Comparison of ENCODE assay signal across 8 mouse cellular contexts in the genomic region with DNA sequence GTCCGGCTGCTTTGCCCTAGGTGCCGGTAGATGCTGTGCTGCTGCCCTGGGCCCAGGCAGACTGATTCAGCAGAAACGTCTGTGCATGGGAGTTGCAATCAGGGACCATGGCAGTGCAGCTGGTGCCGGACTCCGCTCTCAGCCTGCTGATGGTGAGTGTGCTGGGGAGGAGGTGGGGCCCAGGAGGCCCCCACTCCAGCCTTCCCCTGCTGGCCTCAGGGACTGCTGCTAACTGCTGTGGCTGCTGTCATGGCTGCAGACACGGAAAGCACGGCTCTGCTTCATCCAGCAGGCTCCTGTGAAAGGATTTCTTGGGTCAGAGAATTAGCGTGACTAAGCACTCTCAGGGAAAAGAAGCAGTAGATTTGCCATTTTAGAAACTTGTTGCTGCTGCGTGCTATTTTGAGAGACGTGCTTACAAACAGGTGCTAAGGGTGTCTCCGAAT. TPM values are rescaled to one million over a fixed set of nuclear protein-coding genes. Genes with fewer than 3 reads are reported as not detected.
A peak's percentile ranks its signal among the peaks of the same experiment; 100 is the strongest.
DNase-seq lines count a peak whose midpoint lies in the region; ATAC-seq and TF ChIP-seq lines count a peak whose summit lies in the region.

No protein-coding gene starts in this region.

- H3K4me3 ChIP-seq in forebrain, postnatal 0 days (ENCODE audit: low read depth, low read length): peak overlapping the region; percentile 49
- no peak overlapping the region for H3K4me3 ChIP-seq in liver, embryonic 12.5 days

- peak; percentile 7 for DNase-seq in gastrocnemius, postnatal 14 days
- no peak for DNase-seq in gastrocnemius, postnatal 36 days
- DNase-seq in cerebellum, adult 18-20 months: peak; percentile 9 to 23
- DNase-seq in forebrain, postnatal 0 days: peak; percentile 65
- DNase-seq in layer of hippocampus, postnatal 10 days (ENCODE audit: low spot score in 2 of 2): peak; percentile 52 to 57
- peak; percentile 42 for DNase-seq in neural tube, embryonic 10.5 days (ENCODE audit: extremely low spot score, low spot score)
- no peak for DNase-seq in thymus, adult 18-20 months

- H3K27me3 ChIP-seq in forebrain, postnatal 0 days (ENCODE audit: insufficient read depth, low read length): no peaks in the 10 kb centered on the region
- no peaks in the 10 kb centered on the region for H3K27me3 ChIP-seq in liver, embryonic 12.5 days (replicated peaks)

- H3K27ac ChIP-seq in forebrain, postnatal 0 days (ENCODE audit: low read depth, low read length): peak overlapping the region; percentile 84
- H3K27ac ChIP-seq in liver, embryonic 12.5 days: no peak overlapping the region

- H3K36me3 ChIP-seq in forebrain, postnatal 0 days (ENCODE audit: insufficient read depth): no peaks in the 10 kb centered on the region
- H3K36me3 ChIP-seq in liver, embryonic 12.5 days: no peaks in the 10 kb centered on the region

- 27% methylated on average over 11 of the region's 11 CpGs for WGBS in forebrain, postnatal 0 days
- 57% methylated on average over 11 of the region's 11 CpGs for WGBS in liver, embryonic 12.5 days (ENCODE audit: insufficient replicate concordance)

- peak overlapping the region; percentile 66 for H3K9ac ChIP-seq in forebrain, postnatal 0 days
- no peak overlapping the region for H3K9ac ChIP-seq in liver, embryonic 12.5 days

- H3K4me2 ChIP-seq in forebrain, postnatal 0 days (ENCODE audit: low read depth): peak overlapping the region; percentile 56
- H3K4me2 ChIP-seq in liver, embryonic 12.5 days: no peak overlapping the region

- TF ChIP-seq CTCF in forebrain, postnatal 0 days (IDR thresholded peaks at IDR 0.05; ENCODE audit: low read depth): no peak

- H3K4me1 ChIP-seq in forebrain, postnatal 0 days (ENCODE audit: insufficient read depth): peaks cover 7% of the 10 kb centered on the region; the same call in 1 of the 2 replicates
- H3K4me1 ChIP-seq in liver, embryonic 12.5 days: no peaks in the 10 kb centered on the region

- no peaks in the 10 kb centered on the region for H3K9me3 ChIP-seq in forebrain, postnatal 0 days (ENCODE audit: low read length)
- no peaks in the 10 kb centered on the region for H3K9me3 ChIP-seq in liver, embryonic 12.5 days (replicated peaks)

- ATAC-seq in forebrain, postnatal 0 days: peak; percentile 68
- ATAC-seq in liver, embryonic 12.5 days: no peak

- intact Hi-C loops in gastrocnemius, postnatal 14 days (cut with DNase I; ENCODE audit: low total_unique reads): no loop called here
- intact Hi-C loops in gastrocnemius, postnatal 36 days (cut with DNase I): no loop called here

RNA-seq across cellular contexts. Expression of a gene that starts 0.9 kb away (rescaled TPM):
- total RNA-seq in gastrocnemius, postnatal 14 days (2021): 10 to 100 TPM; 10.8 to 14.2 TPM
- 1 to 10 TPM; 3.9 to 4.0 TPM for total RNA-seq in gastrocnemius, postnatal 36 days (2021)
- 74.5 and 85.8 TPM in 2 replicates for total RNA-seq in forebrain, postnatal 0 days (2014; rRNA removed)
- polyA plus RNA-seq in forebrain, postnatal 0 days (2015; fragmentation: Nextera tagmentation; extraction: Ambion mirVana): 36.0 and 43.8 TPM in 2 replicates
- total RNA-seq in layer of hippocampus, postnatal 10 days (2021): 100 to 1,000 TPM; 114 to 128 TPM
- polyA plus RNA-seq in liver, embryonic 12.5 days (2016; fragmentation: Nextera tagmentation; extraction: Ambion mirVana): 16.7 and 18.4 TPM in 2 replicates

Comparison
In these comparisons a context has a peak if more than half of its experiments do, and no peak if none do; other contexts are left out.
1. DNase-seq: peak in gastrocnemius, postnatal 14 days (single experiment), cerebellum, adult 18-20 months (2 of 2), forebrain, postnatal 0 days (single experiment), layer of hippocampus, postnatal 10 days (2 of 2) and neural tube, embryonic 10.5 days (single experiment); none in gastrocnemius, postnatal 36 days (0 of 2) and thymus, adult 18-20 months (0 of 2).